Mouse (Mus musculus): ENCODE data around the gene Rpa1. TPM values are rescaled to one million over a fixed set of nuclear protein-coding genes. Genes with fewer than 3 reads are reported as not detected.

Rpa1 gene
- total and polyA plus RNA-seq, 2 experiments from 2014 or later: 51.1 to 66.9 TPM

- Histone ChIP-seq H3K9me3 (ENCODE audit: low read length) (no peaks in the 10 kb centered on the region), H3K4me1 (ENCODE audit: insufficient read depth, low read length) (peaks cover 13% of the 10 kb centered on the region; the same call in 1 of the 2 replicates), H3K4me2 (ENCODE audit: low read depth, low read length) (no peak overlapping the region), H3K36me3 (ENCODE audit: insufficient read depth, low read length) (no peaks in the 10 kb centered on the region), H3K27me3 (ENCODE audit: insufficient read depth, low read length) (no peaks in the 10 kb centered on the region), H3K4me3 (ENCODE audit: low read length) (no peak overlapping the region), H3K9ac (replicated peaks; ENCODE audit: low read length) (no peak overlapping the region), H3K27ac (0 out of 2 replicates have a peak overlapping the region, but pooled peaks have one; percentile 29)
- no peak for DNase-seq (ENCODE audit: low spot score)
- ATAC-seq: no peak
- whole genome bisulfite sequencing: 88% methylated on average over 2 of the region's 2 CpGs
- no peak for TF ChIP-seq CTCF (IDR thresholded peaks at IDR 0.05; ENCODE audit: low read depth)
Measured at GRCm38 (mm10) chr11:75261016-75261415, 87.1 kb downstream of the Rpa1 start.

- Histone ChIP-seq H3K4me1 (ENCODE audit: insufficient read depth, low read length) (peaks cover 13% of the 10 kb centered on the region; the same call in 1 of the 2 replicates), H3K36me3 (ENCODE audit: insufficient read depth, low read length) (no peaks in the 10 kb centered on the region), H3K27me3 (ENCODE audit: insufficient read depth, low read length) (no peaks in the 10 kb centered on the region), H3K9ac (replicated peaks; ENCODE audit: low read length) (no peak overlapping the region), H3K4me2 (ENCODE audit: low read depth, low read length) (no peak overlapping the region), H3K9me3 (ENCODE audit: low read length) (no peaks in the 10 kb centered on the region), H3K4me3 (ENCODE audit: low read length) (no peak overlapping the region), H3K27ac (0 out of 2 replicates have a peak overlapping the region, but pooled peaks have one; percentile 29)
- DNase-seq (ENCODE audit: low spot score) (peak; percentile 63), ATAC-seq (peak; percentile 60)
- 40% methylated on average over 10 of the region's 10 CpGs for WGBS
- no peak for TF ChIP-seq CTCF (IDR thresholded peaks at IDR 0.05; ENCODE audit: low read depth)
Measured at GRCm38 (mm10) chr11:75259996-75260561, 88.0 kb downstream of the Rpa1 start.

- H3K27ac ChIP-seq: no peak overlapping the region
- no peak for TF ChIP-seq CTCF (IDR thresholded peaks at IDR 0.05; ENCODE audit: low read depth)
- H3K4me3 ChIP-seq (ENCODE audit: low read length): no peak overlapping the region
- no peak overlapping the region for H3K9ac ChIP-seq (replicated peaks; ENCODE audit: low read length)
- WGBS: 52% methylated on average over 6 of the region's 6 CpGs
- H3K4me2 ChIP-seq (ENCODE audit: low read depth, low read length): no peak overlapping the region
- no peaks in the 10 kb centered on the region for H3K36me3 ChIP-seq (ENCODE audit: insufficient read depth, low read length)
- DNase-seq (ENCODE audit: low spot score) (no peak), ATAC-seq (no peak)
- H3K4me1 ChIP-seq (ENCODE audit: insufficient read depth, low read length): peaks cover 13% of the 10 kb centered on the region; the same call in 1 of the 2 replicates
- H3K27me3 ChIP-seq (ENCODE audit: insufficient read depth, low read length): no peaks in the 10 kb centered on the region
- H3K9me3 ChIP-seq (ENCODE audit: low read length): no peaks in the 10 kb centered on the region
Measured at GRCm38 (mm10) chr11:75259416-75259815, 88.7 kb downstream of the Rpa1 start.

- H3K4me3 ChIP-seq (ENCODE audit: low read length): no peak overlapping the region
- H3K9me3 ChIP-seq (ENCODE audit: low read length): no peaks in the 10 kb centered on the region
- H3K9ac ChIP-seq (replicated peaks; ENCODE audit: low read length): no peak overlapping the region
- H3K4me2 ChIP-seq (ENCODE audit: low read depth, low read length): no peak overlapping the region
- no peak for DNase-seq (ENCODE audit: low spot score)
- WGBS: 64% methylated on average over 4 of the region's 4 CpGs
- no peaks in the 10 kb centered on the region for H3K36me3 ChIP-seq (ENCODE audit: insufficient read depth, low read length)
- H3K27ac ChIP-seq: no peak overlapping the region
- peaks cover 11% of the 10 kb centered on the region; the same call in 1 of the 2 replicates for H3K4me1 ChIP-seq (ENCODE audit: insufficient read depth, low read length)
- no peak for TF ChIP-seq CTCF (IDR thresholded peaks at IDR 0.05; ENCODE audit: low read depth)
- no peak for ATAC-seq
- no peaks in the 10 kb centered on the region for H3K27me3 ChIP-seq (ENCODE audit: insufficient read depth, low read length)
Measured at GRCm38 (mm10) chr11:75257056-75257648, 91.0 kb downstream of the Rpa1 start.

- H3K27ac ChIP-seq: no peak overlapping the region
- 83% methylated on average over 5 of the region's 5 CpGs for WGBS
- DNase-seq (ENCODE audit: low spot score): no peak
- no peaks in the 10 kb centered on the region for H3K36me3 ChIP-seq (ENCODE audit: insufficient read depth, low read length)
- no peak for TF ChIP-seq CTCF (IDR thresholded peaks at IDR 0.05; ENCODE audit: low read depth)
- no peak overlapping the region for H3K9ac ChIP-seq (replicated peaks; ENCODE audit: low read length)
- H3K9me3 ChIP-seq (ENCODE audit: low read length): no peaks in the 10 kb centered on the region
- H3K4me3 ChIP-seq (ENCODE audit: low read length): no peak overlapping the region
- no peak for ATAC-seq
- H3K4me1 ChIP-seq (ENCODE audit: insufficient read depth, low read length): peaks cover 4% of the 10 kb centered on the region; the same call in 1 of the 2 replicates
- H3K27me3 ChIP-seq (ENCODE audit: insufficient read depth, low read length): no peaks in the 10 kb centered on the region
- H3K4me2 ChIP-seq (ENCODE audit: low read depth, low read length): no peak overlapping the region
Measured at GRCm38 (mm10) chr11:75255330-75255729, 92.8 kb downstream of the Rpa1 start.

- 70% methylated on average over 13 of the region's 13 CpGs for WGBS
- no peak for DNase-seq (ENCODE audit: low spot score)
- Histone ChIP-seq H3K27me3 (ENCODE audit: insufficient read depth, low read length) (no peaks in the 10 kb centered on the region), H3K27ac (no peak overlapping the region), H3K4me1 (ENCODE audit: insufficient read depth, low read length) (no peaks in the 10 kb centered on the region), H3K9ac (replicated peaks; ENCODE audit: low read length) (no peak overlapping the region), H3K36me3 (ENCODE audit: insufficient read depth, low read length) (no peaks in the 10 kb centered on the region), H3K4me3 (ENCODE audit: low read length) (no peak overlapping the region), H3K9me3 (ENCODE audit: low read length) (no peaks in the 10 kb centered on the region), H3K4me2 (ENCODE audit: low read depth, low read length) (no peak overlapping the region)
- ATAC-seq: no peak
- TF ChIP-seq CTCF (IDR thresholded peaks at IDR 0.05; ENCODE audit: low read depth): 0 out of 2 replicates have a peak, but pooled peaks have one; percentile 5
Measured at GRCm38 (mm10) chr11:75254252-75254912, 93.7 kb downstream of the Rpa1 start.
